Mouse (Mus musculus) heart, adult 10 weeks (tissue): ENCODE results near the gene Polr2a. TPM values are rescaled to one million over a fixed set of nuclear protein-coding genes. Genes with fewer than 3 reads are reported as not detected.

Experiments used
- polyA plus RNA-seq: library from polyadenylated mRNA; stranded (reverse); fragments of 350-450 nt; fragmentation: Illumina TruSeq; extraction: RNeasy Lipid Tissue Mini Kit (QIAGEN cat#74804); gene quantifications from one replicate; pipeline ENCODE4 v1.2.3, GENCODE M21; 2014; ENCODE audit warnings: low read depth, low replicate concordance

The Polr2a gene
- polyA plus RNA-seq: 20.8 TPM

DNA sequence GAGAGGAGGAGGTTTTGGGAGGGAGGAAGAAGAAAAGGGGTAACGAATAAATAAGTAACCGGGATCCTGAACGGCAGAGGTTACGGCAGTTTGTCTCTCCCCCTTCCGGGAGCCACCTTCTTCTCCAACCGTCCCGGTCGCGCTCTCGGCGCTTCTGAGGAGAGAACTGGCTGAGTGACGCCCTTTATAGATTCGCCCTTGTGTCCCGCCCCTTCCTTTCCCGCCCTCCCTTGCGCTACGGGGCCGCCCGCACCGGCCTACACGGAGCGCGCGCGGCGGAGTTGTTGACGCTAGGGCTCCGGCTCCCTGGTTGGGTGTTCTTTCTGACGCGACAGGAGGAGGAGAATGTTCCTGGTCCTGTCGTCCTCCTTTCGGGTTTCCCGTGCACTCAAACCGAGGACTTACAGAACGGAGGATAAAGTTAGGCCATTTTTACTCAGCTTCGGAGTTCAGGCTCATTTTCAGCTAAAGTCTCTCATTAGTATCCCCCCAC lies at the start of gene Polr2a:
Gene Polr2a, minus strand, starts transcription at position 160 of the 493 bp plus-strand sequence.

DNA sequence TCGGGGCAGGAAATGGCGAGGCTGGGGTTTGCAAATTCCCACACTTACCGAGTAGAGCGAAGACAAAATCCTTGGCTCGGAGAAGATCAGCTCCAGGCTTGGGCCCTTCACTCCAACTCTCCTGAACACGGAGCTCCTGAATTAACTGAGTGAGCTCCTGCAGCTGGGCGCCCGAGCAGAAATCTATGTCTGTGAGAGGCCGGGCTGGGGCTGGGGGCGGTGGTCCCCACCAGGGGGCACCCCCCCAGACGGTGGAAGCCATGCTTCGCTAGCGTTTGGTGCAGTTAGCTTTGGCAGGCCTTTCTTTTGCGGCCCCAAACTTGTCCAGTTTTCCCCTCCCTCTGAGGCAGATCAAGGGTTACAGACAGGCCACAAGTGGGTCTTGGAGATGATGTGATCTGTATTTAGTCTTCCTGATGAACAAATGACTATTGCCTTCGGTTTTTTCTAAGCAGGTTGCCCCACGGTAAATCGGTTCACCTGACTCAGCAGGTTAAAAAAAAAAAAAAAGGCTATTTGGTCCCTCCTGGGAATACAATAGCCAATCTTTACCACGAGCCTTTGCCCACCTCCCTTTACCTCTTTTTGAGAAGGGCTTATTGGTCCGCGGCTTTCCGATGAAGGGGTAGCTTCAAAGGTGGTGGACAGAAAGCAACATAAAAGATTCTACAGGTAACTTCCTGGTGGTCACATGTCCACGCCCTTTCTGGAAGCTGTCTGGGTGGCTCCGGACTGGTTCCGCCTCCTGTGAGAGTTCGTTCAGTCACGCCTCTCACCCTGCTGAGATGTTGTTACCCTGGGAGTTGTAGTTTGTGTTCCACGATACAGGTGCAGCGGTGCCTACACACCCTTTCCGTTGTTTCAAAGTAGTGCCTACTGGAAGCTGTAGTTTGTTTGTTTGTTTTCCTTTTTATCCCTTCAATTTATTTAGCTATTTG lies 46.8 kb upstream of the Polr2a start, which contains the start of gene Tmem102:
Gene Tmem102, minus strand, starts transcription at position 653 of the 938 bp plus-strand sequence.

DNA sequence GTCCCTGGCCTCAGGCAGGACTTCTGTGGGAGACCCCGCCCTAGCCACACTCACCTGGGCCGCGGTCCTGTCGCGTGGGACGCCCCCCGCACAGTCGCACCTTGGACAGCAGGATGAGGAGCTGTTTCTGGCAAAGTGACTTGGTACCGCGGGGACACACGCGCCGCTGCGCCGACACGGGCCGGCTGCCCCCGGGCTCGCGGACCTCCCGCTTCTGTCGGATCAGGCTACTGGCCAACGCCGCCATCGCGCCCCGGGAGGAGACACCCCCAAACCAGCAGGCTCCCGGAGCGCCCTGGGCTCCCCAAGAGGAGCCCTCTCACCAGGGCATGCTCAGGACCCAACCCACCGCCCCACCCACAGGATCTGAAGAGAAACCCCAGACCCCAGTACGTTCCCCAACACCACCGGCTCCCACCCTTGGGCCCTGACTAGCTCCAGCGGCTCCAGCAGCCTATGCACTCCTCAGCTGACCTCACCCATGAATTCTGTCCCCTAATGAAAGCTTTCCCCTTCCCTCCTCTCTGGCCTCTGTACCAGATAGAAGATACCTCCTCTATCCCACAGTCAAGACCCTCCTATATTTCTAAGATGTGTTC lies 43.0 kb upstream of the Polr2a start, which contains the start of gene Fgf11:
Gene Fgf11, minus strand, starts transcription at position 479 of the 599 bp plus-strand sequence.

DNA sequence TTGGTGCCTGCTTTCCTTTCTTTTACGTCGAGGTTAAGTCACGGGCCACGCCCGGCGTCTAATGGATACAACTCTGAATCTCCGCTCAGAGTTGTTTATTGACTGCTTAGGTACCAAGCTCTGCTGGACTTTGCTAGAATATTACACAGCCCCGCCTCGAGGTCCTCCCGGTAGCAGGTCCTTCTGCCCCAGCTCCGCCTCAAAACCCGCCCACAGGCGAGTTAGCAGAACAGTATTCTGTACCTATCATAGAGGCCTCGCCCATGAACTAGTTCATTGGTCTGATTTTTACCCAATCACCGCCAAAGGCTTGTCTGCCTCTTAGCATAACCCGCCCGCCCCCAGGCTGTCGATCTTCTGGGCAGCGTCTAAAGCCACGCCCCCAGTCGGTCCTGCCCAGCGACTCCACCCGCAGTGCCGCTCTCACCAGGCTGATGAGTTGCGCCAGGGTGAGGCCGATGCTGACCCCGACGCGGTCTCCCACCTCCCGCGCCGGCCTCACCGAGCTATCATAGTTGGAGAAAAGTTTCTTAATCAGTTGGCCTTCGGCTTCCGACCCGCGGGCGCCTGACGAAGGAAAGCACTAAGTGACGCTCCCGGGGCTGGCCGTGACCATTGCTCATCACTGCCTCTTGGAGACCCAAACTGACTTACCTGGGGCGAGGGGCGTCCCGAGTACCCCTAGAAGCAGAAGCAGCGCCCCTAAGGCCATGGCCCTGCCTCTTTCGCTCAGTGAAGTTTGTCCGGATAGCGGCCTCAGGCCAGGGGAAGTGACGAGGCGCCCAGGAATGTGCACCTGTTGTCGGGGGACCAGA lies 36.9 kb upstream of the Polr2a start, which contains the start of gene Chrnb1:
Gene Chrnb1, minus strand, starts transcription at position 776 of the 815 bp plus-strand sequence.

GRCm38 (mm10) chr11:69765221-69766125 lies 7.0 kb upstream of the Polr2a start, which contains the start of gene Zbtb4:
Gene Zbtb4 (plus strand): TSS chr11:69765912.

DNA sequence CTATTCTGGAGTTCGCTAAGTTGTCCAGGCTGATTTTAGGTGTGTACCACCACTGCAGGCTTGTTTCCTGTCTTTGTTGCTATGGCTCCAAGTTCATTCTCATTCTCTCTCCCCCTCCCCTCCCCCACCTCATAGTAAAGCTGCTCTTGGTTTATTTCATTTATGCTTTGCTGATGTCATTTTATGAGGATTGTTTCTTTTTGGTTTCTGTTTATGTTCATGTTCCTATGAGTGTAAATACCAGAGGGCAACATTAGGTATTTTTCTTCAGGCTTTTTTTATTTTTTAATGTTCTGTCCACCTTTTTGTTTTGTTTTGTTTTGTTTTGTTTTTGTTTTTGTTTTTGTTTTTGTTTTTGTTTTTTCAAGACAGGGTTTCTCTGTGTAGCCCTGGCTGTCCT lies 3.4 kb upstream of the Polr2a start, which contains the start of gene Slc35g3:
Gene Slc35g3, minus strand, starts transcription at position 101 of the 400 bp plus-strand sequence.

GRCm38 (mm10) chr11:69695361-69696181 lies 62.9 kb downstream of the Polr2a start, which contains the start of the genes Tnfsf12 and Tnfsfm13:
Gene Tnfsf12 (minus strand): TSS chr11:69695849.
Gene Tnfsfm13 (minus strand): TSS chr11:69696098.

GRCm38 (mm10) chr11:69685526-69686148 lies 72.8 kb downstream of the Polr2a start, which contains the start of gene Tnfsf13:
Gene Tnfsf13 (minus strand): TSS chr11:69685784.

Other genes with a start within 250 kb of the Polr2a start
- 0.13 TPM for gene Dnah2, start 209.5 kb downstream of the Polr2a start, polyA plus RNA-seq
- 54.0 TPM for gene Efnb3, start 198.4 kb downstream of the Polr2a start, polyA plus RNA-seq
- gene Wrap53, start 178.4 kb downstream of the Polr2a start, polyA plus RNA-seq: 7.1 TPM
- gene Trp53, start 178.3 kb downstream of the Polr2a start, polyA plus RNA-seq: 15.7 TPM
- 18.5 TPM for gene Atp1b2, start 152.7 kb downstream of the Polr2a start, polyA plus RNA-seq
- not detected for gene Shbg, start 140.7 kb downstream of the Polr2a start, polyA plus RNA-seq
- 7.8 TPM for gene Sat2, start 136.6 kb downstream of the Polr2a start, polyA plus RNA-seq
- gene Fxr2, start 125.6 kb downstream of the Polr2a start, polyA plus RNA-seq: 102 TPM
- gene Sox15, start 103.3 kb downstream of the Polr2a start, polyA plus RNA-seq: not detected
- gene Mpdu1, start 96.0 kb downstream of the Polr2a start, polyA plus RNA-seq: 26.2 TPM
- gene Cd68, start 92.5 kb downstream of the Polr2a start, polyA plus RNA-seq: 10.7 TPM
- gene Eif4a1, start 86.2 kb downstream of the Polr2a start, polyA plus RNA-seq: 274 TPM
- 55.9 TPM for gene Senp3, start 76.6 kb downstream of the Polr2a start, polyA plus RNA-seq
- 3.4 TPM for gene Tnfsf13, start 72.9 kb downstream of the Polr2a start, polyA plus RNA-seq
- 19.9 TPM for gene Tnfsf12, start 62.8 kb downstream of the Polr2a start, polyA plus RNA-seq
- 10.4 TPM for gene Tnfsfm13, start 62.5 kb downstream of the Polr2a start, polyA plus RNA-seq
- not detected for gene Slc35g3, start 3.3 kb upstream of the Polr2a start, polyA plus RNA-seq
- 24.0 TPM for gene Zbtb4, start 7.3 kb upstream of the Polr2a start, polyA plus RNA-seq
- 7.0 TPM for gene Chrnb1, start 37.3 kb upstream of the Polr2a start, polyA plus RNA-seq
- 3.8 TPM for gene Fgf11, start 43.2 kb upstream of the Polr2a start, polyA plus RNA-seq
- not detected for gene Tmem102, start 47.0 kb upstream of the Polr2a start, polyA plus RNA-seq
- gene Gm39566, start 56.7 kb upstream of the Polr2a start, polyA plus RNA-seq: not detected
- gene Spem2, start 59.8 kb upstream of the Polr2a start, polyA plus RNA-seq: not detected
- not detected for gene Spem1, start 63.5 kb upstream of the Polr2a start, polyA plus RNA-seq
- gene Nlgn2, start 79.1 kb upstream of the Polr2a start, polyA plus RNA-seq: 5.0 TPM
- gene Tmem256, start 79.9 kb upstream of the Polr2a start, polyA plus RNA-seq: 282 TPM
- gene Plscr3, start 87.7 kb upstream of the Polr2a start, polyA plus RNA-seq: 23.8 TPM
- gene Tnk1, start 100.1 kb upstream of the Polr2a start, polyA plus RNA-seq: not detected
- not detected for gene Tmem95, start 119.4 kb upstream of the Polr2a start, polyA plus RNA-seq
- gene Kctd11, start 122.8 kb upstream of the Polr2a start, polyA plus RNA-seq: 4.2 TPM
- 0.81 TPM for gene Acap1, start 136.9 kb upstream of the Polr2a start, polyA plus RNA-seq
- gene 2810408A11Rik, start 142.3 kb upstream of the Polr2a start, polyA plus RNA-seq: 2.9 TPM
- gene Neurl4, start 142.4 kb upstream of the Polr2a start, polyA plus RNA-seq: 37.7 TPM
- gene Gps2, start 155.3 kb upstream of the Polr2a start, polyA plus RNA-seq: 44.4 TPM
- gene Eif5a, start 163.3 kb upstream of the Polr2a start, polyA plus RNA-seq: 482 TPM
- gene Ybx2, start 177.2 kb upstream of the Polr2a start, polyA plus RNA-seq: 32.3 TPM
- 385 TPM for gene Slc2a4, start 189.6 kb upstream of the Polr2a start, polyA plus RNA-seq
- 0.58 TPM for gene Cldn7, start 206.1 kb upstream of the Polr2a start, polyA plus RNA-seq
- 146 TPM for gene Ctdnep1, start 222.5 kb upstream of the Polr2a start, polyA plus RNA-seq
- gene Elp5, start 223.9 kb upstream of the Polr2a start, polyA plus RNA-seq: 52.8 TPM
- gene Gabarap, start 232.5 kb upstream of the Polr2a start, polyA plus RNA-seq: 418 TPM
- 25.3 TPM for gene Phf23, start 237.1 kb upstream of the Polr2a start, polyA plus RNA-seq
- 5.6 TPM for gene Dvl2, start 242.0 kb upstream of the Polr2a start, polyA plus RNA-seq